Mouse (Mus musculus) CD4-positive, CD25-positive, alpha-beta regulatory T cell, adult 4 months (primary cell): ENCODE data around the gene Egln3. TPM values are rescaled to one million over a fixed set of nuclear protein-coding genes. Genes with fewer than 3 reads are reported as not detected.

Source experiments
- ATAC-seq: one replicate; pipeline ENCODE4 v1.8.0; 2017
- polyA plus RNA-seq, 2 experiments: library from polyadenylated mRNA; unstranded; fragments of 100-300 nt; shearing (Covaris generic); gene quantifications; one replicate each; pipeline ENCODE4 v1.2.1; 2017

Egln3 gene
- polyA plus RNA-seq, result 1 to 10 TPM; 1.7 TPM

- ATAC-seq, result peak; percentile 62
Measured at GRCm38 (mm10) chr12:54203656-54204045, at the start of gene Egln3. Egln3 (minus strand) TSS chr12:54203860.

- ATAC-seq, result no peak
Measured at GRCm38 (mm10) chr12:54253449-54253848, 49.8 kb upstream of the Egln3 start.

- ATAC-seq, result no peak
Measured at GRCm38 (mm10) chr12:54251942-54252400, 48.3 kb upstream of the Egln3 start.

DNA sequence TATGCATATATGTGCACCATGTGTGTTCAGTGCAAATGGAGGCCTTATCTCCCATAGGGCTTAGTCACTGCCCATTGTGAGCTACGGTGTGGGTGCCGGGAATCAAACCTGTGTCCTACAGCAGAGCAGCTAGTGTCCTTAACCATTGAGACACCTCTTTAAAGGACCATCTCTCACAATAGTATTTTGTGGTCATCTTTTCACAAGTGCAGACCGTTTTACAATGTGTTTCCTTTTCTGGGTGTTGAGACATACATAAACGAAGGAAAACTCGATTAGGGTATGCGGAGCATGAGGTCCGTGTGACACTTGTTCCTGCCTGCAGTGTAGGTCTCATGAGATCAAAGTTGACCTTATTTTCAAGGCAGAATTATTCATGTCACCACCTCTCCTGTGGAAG, 44.2 kb upstream of the Egln3 start:
- no peak for ATAC-seq

- ATAC-seq, result no peak
Measured at GRCm38 (mm10) chr12:54243158-54243557, 39.5 kb upstream of the Egln3 start.

DNA sequence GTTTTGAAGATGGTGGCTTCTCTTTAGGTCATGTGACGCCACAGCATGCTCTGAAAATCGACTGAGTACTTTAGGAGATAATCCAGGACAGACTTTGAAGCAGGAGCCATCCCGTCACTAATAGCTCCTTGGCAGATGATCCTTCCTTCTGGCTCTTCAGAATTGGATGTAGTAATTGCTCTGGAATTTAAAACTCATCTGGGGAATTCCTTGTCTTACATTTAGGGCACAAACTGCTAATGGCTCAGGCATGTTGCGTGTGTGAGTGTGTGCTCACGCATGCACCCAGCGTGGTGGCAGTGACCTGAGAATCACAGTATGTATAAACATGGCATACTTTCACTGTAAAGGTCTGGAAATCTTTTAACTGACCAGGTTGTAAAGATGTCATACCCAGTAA, 38.3 kb upstream of the Egln3 start:
- ATAC-seq, result no peak

DNA sequence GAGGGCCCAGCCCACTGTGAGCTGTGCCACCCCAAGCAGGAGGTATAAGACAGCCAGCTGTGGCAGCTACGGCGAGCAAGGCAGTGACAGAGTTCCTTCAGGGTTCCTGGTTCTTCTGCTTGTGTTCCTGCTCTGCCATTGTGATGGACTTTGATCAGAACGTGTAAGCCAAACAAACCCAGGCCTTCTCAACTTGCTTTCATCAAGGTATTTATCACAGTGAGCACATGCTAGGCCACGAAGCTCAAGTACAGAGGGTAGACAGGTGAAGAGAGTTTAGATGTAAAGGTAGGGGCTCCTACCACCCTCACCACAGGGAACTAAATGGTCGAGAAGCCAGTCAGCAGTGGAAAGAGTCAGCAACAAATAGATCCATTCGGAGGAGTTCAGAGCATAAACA, 30.1 kb upstream of the Egln3 start:
- no peak for ATAC-seq

- no peak for ATAC-seq
Measured at GRCm38 (mm10) chr12:54232996-54233603, 29.4 kb upstream of the Egln3 start.

DNA sequence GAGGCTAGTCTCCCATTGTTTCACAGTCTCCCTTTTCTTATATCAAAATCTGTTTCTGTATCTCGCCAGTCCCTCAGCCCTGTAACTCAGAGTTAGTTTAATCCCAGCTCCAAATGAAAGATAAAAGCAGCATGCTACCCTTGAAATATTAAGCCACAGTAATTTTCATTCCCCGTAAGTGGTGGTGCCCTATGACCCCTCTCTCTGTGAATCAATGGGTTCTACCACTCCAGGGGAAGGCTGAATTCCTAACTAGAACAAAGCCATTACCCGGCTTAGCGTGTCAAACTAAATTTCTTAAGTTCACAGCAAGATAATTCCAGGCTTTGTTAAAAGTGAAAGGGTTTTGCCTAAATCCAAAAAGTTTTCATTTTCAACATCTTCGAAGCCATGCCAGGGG, 28.8 kb upstream of the Egln3 start:
- ATAC-seq, result no peak

DNA sequence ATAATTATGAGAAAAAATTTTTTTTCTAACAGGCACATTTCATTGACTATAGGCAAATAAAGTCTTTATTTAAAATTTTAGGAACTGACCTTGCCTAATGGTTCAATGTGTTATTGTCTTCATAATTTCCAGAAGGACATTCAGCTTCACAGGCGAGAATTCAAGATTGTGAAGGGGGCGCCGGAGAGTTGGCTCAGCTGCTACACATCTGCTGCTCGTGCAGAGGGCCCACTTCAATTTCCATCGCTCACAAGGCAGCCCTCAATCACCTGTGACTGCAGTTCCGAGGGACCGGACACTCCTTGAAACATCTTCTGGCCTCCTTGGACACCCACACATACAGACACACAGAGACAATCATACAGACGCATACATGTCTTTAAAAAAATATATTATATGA, 23.9 kb upstream of the Egln3 start:
- no peak for ATAC-seq

GRCm38 (mm10) chr12:54226341-54226740, 22.7 kb upstream of the Egln3 start:
- ATAC-seq, result no peak

GRCm38 (mm10) chr12:54225610-54226009, 21.9 kb upstream of the Egln3 start:
- no peak for ATAC-seq

GRCm38 (mm10) chr12:54225090-54225489, 21.4 kb upstream of the Egln3 start:
- no peak for ATAC-seq

GRCm38 (mm10) chr12:54222036-54222760, 18.5 kb upstream of the Egln3 start:
- ATAC-seq, result no peak

DNA sequence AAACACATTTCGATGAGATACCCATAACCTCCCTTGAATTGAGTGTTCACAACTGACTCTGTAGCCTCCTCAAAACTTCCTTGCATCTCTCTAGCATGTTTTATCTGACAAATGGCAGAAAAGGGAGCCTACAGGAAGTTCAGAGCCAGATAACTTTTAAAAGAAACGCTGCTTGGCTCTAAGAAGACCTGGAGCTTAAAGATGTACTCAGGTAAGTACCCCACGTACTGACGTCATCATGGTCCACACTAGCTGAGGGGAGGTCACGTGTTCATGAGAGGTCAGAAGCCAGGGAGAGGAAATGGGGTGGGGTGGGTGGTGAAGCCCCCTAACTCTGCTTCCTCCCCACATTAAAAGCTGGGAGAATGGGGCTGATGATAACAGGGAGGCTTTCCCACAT, 13.0 kb upstream of the Egln3 start:
- ATAC-seq, result no peak

- ATAC-seq, result no peak
Measured at GRCm38 (mm10) chr12:54214426-54214825, 10.8 kb upstream of the Egln3 start.

- no peak for ATAC-seq
Measured at GRCm38 (mm10) chr12:54213871-54214270, 10.2 kb upstream of the Egln3 start.

GRCm38 (mm10) chr12:54213230-54213629, 9.6 kb upstream of the Egln3 start:
- ATAC-seq, result no peak

- no peak for ATAC-seq
Measured at GRCm38 (mm10) chr12:54209182-54209563, 5.5 kb upstream of the Egln3 start.

- ATAC-seq, result no peak
Measured at GRCm38 (mm10) chr12:54208433-54209181, 4.9 kb upstream of the Egln3 start.

GRCm38 (mm10) chr12:54205731-54206130, 2.1 kb upstream of the Egln3 start:
- no peak for ATAC-seq

DNA sequence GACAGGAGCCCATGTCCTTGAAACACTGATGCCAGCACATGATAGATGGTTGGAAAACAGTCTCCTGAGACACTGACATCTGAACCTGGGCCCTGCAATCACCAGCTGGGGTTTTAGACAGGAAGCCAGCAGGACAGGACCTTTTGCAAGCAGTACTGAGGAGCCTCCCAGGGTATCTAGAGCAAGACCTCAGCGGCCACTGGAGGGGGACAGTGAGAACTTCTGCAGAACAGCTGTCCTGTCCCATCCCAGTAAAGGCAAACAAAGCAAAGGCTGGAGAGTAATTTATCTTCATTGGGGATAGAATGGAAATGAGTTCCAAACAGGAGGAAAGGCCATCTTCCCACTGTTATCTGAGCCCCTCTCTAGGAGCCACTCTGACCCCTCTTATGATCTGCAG, 1.5 kb upstream of the Egln3 start:
- no peak for ATAC-seq

DNA sequence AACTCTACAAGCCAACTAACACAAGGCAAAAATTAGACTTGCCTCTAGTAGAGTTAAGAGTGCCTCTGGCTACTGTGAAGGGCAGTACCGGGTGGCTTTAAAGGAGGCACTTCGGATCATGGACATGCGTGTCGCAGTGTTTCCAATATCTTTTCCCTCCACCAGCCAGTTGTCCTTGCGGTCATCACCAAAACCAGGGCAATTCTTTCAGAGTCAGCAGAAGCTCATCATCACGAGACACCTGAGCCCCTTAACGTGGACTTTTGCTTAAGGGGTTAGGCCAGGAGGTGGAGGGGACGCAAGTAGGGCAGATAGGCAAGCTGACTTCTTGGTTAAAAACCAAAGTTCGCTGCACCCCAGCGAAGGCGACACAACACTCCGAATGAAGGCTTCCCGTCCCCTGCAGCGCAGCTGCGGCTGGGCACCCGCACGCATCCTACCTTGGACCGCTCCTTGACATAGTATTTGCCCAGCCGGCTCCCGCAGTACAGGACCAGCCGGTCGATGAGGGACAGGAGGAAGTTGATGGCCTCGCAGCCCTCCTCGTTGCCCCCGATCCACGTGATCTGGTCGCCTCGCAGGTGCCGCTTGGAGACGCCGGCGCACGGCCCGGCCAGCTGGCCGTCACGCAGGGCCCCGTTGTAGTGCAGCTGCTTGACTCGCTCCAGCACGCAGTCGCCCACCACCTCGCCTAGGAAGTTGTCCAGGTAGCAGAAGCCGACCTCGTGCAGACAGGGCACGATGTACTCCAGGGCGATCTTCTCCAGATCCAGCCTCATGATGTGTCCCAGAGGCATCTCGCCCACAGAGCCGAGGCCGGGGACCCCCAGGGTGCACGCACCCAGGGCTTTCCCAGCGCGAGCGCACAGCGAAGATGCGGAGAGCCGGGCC, 650 bp downstream of the Egln3 start:
- ATAC-seq, result peak; percentile 24
